ENCODE assay signal across 9 mouse cellular contexts in genomic region chr13:24416409-24416808, GRCm38 (mm10).
DNase-seq lines count a peak whose midpoint lies in the region; ATAC-seq lines count a peak whose summit lies in the region.
"Had no signal": no experiment of that assay in that cellular context is flagged by ENCODE, and none has a peak within 500 bp of the region (broad histone marks: within the 10 kb centered on the region; RNA-seq: fewer than 3 reads in every experiment).

No protein-coding gene starts in this region.

- H3K9ac ChIP-seq in forebrain, embryonic 16.5 days (replicated peaks; ENCODE audit: low read depth, low read length): no peak overlapping the region
- H3K9ac ChIP-seq in limb, embryonic 11.5 days (ENCODE audit: low read length): no peak overlapping the region

- peaks cover 9% of the 10 kb centered on the region; the same call in 1 of the 2 replicates for H3K4me1 ChIP-seq in forebrain, embryonic 10.5 days
- H3K4me1 ChIP-seq in forebrain, embryonic 16.5 days (replicated peaks; ENCODE audit: control insufficient read depth, insufficient read depth, low read length): no peaks in the 10 kb centered on the region; the same call in 1 of the 2 replicates
- H3K4me1 ChIP-seq in limb, embryonic 11.5 days (ENCODE audit: control insufficient read depth, insufficient read depth, low read length): no peaks in the 10 kb centered on the region

- ATAC-seq in forebrain, embryonic 16.5 days: no peak
- ATAC-seq in limb, embryonic 11.5 days (ENCODE audit: insufficient number of reproducible peaks, low FRiP score, low TSS enrichment, low read depth): no peak
- ATAC-seq in neutrophil, adult 5-6 weeks (ENCODE audit: extremely low read depth, insufficient number of reproducible peaks, low FRiP score, poor library complexity, severe bottlenecking): peak; percentile 51; the same call in 1 of the 2 replicates

- DNase-seq in forebrain, embryonic 10.5 days (ENCODE audit: extremely low spot score, low spot score): peak; percentile 30
- peak; percentile 60 for DNase-seq in 3T3-L1 (ENCODE audit: low read depth, low spot score)
- peak; percentile 48 for DNase-seq in adrenal gland, adult 2 months
- peak; percentile 39 for DNase-seq in gastrocnemius, adult 18-20 months (ENCODE audit: low spot score)
- DNase-seq in limb, embryonic 11.5 days (ENCODE audit: low spot score): peak; percentile 60
- peak; percentile 10 to 55 for DNase-seq in urinary bladder, postnatal 36 days (ENCODE audit: low spot score in 2 of 2)

- no peaks in the 10 kb centered on the region for H3K36me3 ChIP-seq in forebrain, embryonic 10.5 days (replicated peaks)
- no peaks in the 10 kb centered on the region for H3K36me3 ChIP-seq in forebrain, embryonic 16.5 days (ENCODE audit: control insufficient read depth, insufficient read depth)
- no peaks in the 10 kb centered on the region for H3K36me3 ChIP-seq in limb, embryonic 11.5 days (ENCODE audit: control insufficient read depth, insufficient read depth, low read length)
- H3K36me3 ChIP-seq: G1E had no signal

- H3K27ac ChIP-seq in forebrain, embryonic 10.5 days: no peak overlapping the region
- no peak overlapping the region for H3K27ac ChIP-seq in forebrain, embryonic 16.5 days (ENCODE audit: low read length)
- H3K27ac ChIP-seq in limb, embryonic 11.5 days (replicated peaks; ENCODE audit: low read depth, low read length): no peak overlapping the region

- no peaks in the 10 kb centered on the region for H3K9me3 ChIP-seq in forebrain, embryonic 10.5 days
- no peaks in the 10 kb centered on the region for H3K9me3 ChIP-seq in forebrain, embryonic 16.5 days (ENCODE audit: control insufficient read depth, low read length)
- no peaks in the 10 kb centered on the region for H3K9me3 ChIP-seq in limb, embryonic 11.5 days (ENCODE audit: control insufficient read depth, low read length)
- H3K9me3 ChIP-seq: G1E had no signal

- WGBS in forebrain, embryonic 10.5 days: 46% methylated on average over 4 of the region's 4 CpGs
- 45% methylated on average over 4 of the region's 4 CpGs for WGBS in forebrain, embryonic 16.5 days
- 35% methylated on average over 4 of the region's 4 CpGs for WGBS in limb, embryonic 11.5 days

- H3K4me3 ChIP-seq in forebrain, embryonic 10.5 days: no peak overlapping the region
- H3K4me3 ChIP-seq in forebrain, embryonic 16.5 days (replicated peaks; ENCODE audit: low read length): no peak overlapping the region
- H3K4me3 ChIP-seq in limb, embryonic 11.5 days (ENCODE audit: low read depth, low read length): no peak overlapping the region

- H3K4me2 ChIP-seq in forebrain, embryonic 16.5 days (ENCODE audit: low read length): no peak overlapping the region
- no peak overlapping the region for H3K4me2 ChIP-seq in limb, embryonic 11.5 days (ENCODE audit: low read depth, severe bottlenecking)

- H3K27me3 ChIP-seq in forebrain, embryonic 10.5 days (ENCODE audit: poor library complexity, severe bottlenecking): no peaks in the 10 kb centered on the region
- H3K27me3 ChIP-seq in forebrain, embryonic 16.5 days (replicated peaks; ENCODE audit: control insufficient read depth, insufficient read depth, low read length): no peaks in the 10 kb centered on the region
- H3K27me3 ChIP-seq in limb, embryonic 11.5 days (ENCODE audit: control insufficient read depth, insufficient read depth, low read length): no peaks in the 10 kb centered on the region
